Mouse (Mus musculus): ENCODE data around the gene Irs1.

Irs1 gene

DNA sequence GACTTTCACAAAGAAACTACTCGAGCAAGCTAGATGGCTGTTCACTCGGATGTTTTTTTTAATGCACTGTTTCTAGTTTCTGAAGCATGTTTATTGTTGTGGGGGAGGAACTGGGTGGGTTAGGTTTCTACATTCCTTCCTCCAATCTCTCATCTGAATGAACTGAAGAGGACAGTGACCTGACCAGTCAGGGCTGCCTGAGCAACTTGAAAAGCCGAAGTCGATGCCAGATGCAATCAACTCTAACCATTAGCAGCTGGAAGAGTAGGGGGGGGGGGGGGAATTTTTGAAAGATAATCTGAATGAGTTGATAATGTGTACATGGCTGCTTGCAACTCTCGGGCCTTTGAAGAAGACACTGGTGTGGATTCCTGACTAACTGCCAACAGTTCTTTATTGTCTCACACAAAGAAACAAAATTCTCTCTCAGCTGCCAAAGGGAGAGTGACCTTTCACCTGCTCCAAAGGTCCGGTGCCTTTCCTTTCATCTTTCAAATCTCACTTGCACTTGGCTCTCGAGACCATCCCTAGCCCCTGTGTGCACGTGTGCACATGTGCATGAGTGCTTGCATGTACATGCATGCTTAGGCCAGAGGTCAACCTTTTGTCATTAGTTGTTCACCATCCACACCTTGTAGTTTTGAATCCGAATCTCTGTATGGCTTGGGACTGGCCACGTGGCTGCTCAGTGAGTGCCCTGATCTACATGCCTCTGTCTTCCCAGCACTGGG lies 43.8 kb downstream of the Irs1 start:
- no peak for DNase-seq

DNA sequence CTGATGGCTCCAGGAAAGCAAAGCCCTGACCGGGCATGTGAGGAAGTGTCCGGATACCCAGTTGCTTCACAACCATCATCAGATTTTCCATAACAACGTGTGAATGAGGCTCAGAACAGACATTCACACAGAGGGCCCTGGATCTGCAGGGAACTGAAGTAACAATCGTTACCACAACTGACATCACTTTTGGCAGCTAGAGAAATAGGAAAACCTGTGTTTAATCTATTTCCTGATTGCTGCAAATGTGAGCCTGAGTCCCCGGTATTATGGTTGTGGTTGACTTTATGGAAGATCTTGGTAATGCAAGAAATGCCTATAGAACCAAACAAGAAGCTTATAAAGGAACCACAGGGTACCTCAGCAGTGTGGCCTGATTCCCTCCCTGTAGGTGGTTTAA lies 46.2 kb downstream of the Irs1 start:
- no peak for DNase-seq

DNA sequence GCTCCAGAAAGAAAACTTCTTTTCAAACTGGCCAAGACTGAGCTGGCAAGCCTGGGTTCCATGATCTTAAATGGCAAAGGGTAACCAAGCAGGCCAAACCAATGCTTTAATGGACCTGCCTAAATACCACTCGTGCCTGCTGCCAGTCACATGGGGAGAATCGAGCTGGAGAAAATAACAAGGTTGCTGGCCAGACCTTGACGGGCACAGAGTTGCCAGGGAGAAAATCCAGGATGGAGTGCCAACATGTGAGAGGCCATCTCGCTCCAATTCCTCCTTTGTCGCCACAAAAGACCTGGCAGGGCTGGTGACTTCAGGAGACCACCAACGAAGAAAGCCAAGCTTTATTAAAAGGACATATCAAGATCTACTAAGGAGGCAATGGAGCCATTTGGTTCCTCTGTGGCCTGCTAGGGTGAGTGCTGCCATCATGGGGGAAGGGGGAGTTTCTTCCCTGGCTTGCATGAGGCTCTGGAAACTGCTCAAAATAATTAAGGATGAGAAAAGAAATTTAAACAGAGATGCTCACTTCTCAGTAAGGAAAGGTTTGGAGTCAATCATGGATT lies 47.9 kb downstream of the Irs1 start:
- peak; percentile 43 for DNase-seq

DNA sequence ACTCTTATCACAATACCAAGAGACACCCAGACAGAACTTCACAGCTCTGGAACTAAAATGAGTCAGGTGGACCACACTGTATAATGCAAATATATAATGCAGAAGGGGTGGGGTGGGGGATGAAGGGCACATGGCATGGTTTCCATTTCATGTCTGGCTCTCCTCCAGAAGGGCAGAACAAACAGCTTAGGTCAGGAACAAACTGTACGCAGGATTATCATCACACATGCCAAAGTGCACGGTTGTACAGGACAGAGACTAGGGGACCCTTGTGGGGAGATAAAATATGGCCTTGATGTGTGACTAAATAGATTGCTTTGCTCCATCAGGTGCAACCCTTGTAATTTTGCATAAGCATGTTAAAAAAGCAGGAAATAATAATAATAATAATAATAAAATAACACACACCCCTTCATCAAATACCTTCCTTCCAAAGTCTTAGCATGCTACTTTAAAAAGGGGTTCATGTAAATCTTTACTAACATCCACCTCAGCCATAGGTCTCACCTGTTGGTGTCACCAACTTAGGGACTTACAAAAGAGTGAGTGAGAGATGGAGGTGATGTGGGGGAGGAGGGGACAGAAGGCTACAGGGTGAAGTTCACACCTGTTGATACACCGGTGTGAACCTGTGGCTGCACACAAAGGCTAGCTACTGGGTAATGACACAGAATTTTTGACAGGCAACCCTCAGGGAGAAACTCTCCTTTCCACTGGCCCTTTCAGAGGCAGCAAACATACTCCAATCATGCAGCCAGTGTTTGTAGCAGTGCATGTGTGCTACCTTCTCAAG lies 51.6 kb downstream of the Irs1 start:
- DNase-seq = no peak

DNA sequence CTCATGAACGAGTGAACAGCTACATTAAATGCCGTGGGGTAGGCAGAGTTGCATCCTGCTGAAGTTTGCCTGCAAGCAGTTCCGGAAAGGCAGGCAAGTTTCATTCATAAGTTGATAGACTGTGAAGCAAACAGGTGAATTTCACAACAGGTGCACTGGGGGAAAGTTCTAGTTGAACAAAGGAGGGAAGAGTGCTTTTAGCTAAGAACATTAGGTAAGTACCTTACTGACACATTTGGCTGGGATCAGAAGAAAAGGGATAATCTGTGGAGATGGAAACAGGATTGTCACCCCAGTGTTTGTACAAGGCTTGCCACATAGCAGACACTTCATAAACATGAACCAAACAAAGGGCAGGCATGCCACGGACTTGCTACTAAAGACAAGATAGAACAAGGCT lies 53.0 kb downstream of the Irs1 start:
- no peak for DNase-seq

DNA sequence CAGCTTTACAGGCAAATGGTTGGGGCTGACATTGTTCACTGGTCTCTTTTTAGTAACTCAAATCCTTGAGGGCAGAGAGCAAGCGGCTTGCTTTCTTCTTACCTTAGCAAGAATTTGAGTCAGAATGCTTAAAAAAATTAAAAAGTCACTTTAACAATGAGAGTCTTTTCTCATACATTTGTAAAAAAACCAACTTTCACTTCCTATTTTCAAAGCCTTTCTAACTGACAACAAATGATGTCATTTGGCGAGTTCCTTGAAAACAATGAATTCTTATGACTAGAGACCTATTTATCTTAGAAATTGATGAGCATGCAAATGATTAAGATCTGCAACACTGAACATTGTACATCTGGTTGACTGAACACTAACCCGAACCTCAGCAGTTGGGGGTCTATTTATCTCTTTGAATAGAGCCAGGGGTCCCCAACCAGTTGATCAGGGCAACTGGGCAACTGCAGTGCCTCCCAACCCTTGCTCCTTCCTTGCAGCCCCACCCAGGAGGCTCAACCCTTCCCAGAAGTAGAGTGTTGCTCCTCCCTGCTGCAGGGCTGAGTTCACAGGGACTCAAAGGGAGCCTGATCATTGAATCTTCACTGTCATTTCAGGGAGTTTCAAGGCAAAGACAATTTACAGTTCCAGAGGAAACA lies 55.6 kb downstream of the Irs1 start:
- no peak for DNase-seq

DNA sequence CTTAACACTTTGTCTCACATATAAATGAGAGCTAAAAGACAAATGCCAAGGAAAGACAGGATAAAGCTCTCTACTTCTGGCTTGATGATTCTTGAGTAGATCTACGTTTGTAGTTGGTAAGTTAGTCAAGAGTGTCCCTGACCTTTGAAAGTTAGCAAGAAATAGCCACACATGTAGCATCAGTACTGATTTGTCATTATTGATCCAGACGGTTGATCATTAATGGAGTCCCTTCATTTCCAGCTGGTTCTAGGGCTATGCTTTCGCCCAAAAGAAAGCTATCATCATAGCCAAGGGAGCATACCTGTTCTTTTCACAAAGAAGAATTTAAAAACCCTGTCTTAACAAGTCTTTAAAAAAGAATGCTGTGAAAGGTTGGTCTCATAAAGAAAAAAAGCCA lies 56.6 kb downstream of the Irs1 start:
- DNase-seq = no peak

DNA sequence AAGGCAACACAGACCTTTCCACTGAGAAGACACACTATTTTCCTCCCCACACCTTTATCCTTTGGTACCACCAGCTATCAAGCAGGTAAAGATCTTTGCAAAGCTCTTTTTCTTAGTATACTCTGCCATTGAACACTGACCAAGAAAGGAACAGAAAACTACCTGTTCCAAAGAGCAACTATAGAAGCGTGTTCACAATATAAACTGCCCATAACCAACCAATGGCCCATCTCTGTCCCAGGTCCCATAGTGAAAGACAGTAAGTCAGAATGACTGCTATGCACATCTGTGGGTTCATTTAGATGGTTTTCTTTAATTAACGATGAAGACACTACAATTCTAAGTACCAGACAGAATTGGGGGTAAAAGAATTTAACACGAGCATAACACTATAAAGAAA lies 58.4 kb downstream of the Irs1 start, which contains the start of gene Gm9747:
Gm9747 (plus strand) TSS at position 301 of the 400 bp plus-strand sequence.
- no peak for DNase-seq

DNA sequence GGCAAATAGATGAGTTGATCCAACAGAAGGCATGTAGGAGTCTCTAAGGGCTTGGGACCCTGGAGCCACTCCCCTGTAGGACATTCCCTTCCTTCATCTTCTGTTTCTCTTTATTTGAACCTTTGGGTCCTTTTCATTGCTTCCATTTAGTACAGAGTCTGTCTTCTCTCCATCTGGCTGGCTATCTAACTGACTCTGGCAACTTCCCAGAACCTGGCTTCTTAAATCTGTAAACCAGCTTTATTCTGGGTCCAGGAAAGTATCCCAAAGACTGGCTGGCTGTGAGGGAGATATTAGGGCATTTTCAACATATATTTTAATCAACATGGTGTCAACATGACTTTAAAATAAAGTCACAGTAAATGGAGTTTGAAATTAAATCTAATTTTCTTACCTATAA lies 62.4 kb downstream of the Irs1 start:
- DNase-seq = no peak

DNA sequence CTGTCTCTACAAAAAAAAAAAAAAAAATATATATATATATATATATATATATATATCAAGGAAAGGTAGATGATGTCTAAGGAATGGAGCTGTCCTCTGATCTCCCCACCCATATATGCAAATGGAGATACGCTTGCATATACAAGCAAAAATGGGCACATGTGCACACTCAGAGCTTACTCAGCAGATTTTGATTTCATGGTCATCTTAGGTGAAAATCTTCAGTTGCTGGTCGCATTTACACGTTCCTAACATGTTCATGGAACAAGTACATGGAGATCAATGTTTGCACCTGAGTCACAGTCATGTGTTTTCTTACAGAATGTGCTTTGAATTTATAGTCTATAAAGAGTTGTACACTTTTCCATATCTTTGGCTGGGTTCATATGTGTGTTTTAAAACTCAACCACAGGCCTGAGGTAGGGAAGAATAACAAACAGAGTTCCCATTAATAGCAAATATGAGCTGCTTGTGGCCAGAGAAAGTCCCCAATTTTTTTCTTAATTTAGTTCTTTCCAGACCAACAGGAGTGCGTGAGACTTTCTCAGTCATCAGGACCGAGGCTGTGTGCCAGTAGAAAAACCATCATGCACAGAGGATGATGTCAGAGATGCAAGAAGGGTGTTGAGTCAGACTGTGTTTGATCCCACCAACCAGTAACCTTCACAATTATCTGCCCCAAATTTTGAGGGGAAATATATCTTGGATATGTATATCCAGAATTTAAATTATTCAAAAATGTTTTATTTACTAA lies 68.0 kb downstream of the Irs1 start:
- no peak for DNase-seq

DNA sequence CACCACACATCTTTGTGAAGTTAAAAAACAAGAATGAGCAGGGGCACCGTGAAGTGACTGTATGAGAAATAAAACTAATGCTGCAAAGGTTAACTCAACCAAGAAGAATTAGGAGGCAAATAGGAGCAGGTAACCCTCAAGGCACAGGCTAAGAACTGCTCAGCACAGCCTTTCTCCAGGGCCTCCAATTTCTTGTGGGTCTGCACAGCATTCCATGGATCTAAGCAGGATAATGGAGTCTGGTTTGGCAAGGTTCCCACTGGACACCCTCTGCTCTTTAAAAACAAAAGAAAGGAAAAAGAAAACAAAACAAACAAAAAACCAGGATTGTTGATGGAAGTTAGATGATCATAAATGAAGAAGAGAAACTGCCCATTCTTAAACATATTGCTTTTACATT lies 69.8 kb downstream of the Irs1 start:
- DNase-seq = no peak

DNA sequence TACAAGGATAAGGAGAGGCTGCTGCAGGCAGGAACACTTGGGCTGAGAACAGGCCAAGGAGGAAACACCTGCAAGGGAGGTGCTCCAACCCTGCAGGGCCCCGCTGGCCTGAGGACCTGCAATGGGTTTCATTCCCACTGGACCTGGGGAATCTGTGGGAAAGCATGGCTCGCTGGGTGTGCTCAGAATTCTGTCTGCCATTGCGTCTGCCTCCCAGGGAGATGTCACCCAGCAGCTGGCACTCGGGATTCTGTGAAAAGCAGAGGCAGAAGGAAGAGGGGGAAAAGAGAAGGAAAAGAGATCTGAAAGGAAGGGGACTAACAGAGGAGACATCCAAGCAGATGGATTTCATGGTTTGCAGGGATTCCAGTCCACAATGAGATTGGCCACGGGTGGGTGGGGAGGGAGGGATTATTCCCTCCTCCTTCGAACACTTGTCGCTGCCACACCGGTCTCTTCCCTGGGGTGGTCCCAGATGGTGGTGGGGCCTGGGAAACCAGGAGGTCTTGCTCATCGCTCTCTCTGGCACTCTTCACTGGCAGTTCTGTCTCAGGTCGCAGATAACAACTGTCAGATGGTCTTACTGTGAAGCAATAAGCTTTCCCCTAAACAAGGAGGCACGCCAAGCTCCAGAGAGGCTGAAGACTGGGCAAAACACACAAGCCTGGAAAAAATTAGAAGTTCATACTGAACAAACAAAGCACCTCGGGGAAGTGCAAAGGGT lies 70.4 kb downstream of the Irs1 start:
- no peak for DNase-seq

DNA sequence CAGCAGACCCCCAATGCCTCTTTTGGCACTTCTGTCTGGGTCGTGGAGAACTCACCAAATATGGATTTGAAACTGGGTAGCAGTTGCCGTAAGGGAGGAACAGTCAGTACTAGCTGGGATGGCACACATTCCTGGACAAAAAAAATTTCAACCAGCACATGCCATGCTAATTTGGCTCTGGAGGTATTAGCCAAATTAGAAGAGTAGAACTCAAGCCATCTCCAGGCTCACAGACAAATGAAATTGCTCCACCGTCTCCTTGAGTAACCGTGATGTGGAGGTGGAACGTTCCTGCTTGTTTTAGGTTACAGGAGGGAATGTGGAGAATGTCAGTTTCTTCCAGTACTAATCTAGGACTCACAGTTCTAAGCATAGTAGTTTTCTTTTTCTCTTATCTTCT lies 83.7 kb downstream of the Irs1 start:
- DNase-seq = no peak

DNA sequence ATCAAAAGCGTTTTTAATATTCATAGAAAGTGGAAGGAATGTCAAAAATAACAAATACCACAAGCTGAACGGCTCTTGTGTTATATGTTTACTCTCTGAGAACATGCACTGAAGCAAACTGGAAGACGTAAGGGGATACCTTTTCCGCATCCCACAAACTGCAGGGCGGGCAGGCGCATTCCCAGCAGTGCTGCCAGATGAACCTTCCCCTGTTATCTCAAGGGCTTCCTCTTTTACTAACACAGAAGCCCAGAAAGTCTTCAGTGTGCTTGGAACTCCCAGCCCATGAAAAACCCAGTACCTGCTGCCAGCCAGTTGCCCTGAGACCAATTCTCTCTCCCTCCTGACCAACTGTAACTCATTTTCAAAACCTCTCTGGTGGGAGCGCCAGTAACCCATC lies 90.6 kb downstream of the Irs1 start:
- no peak for DNase-seq

DNA sequence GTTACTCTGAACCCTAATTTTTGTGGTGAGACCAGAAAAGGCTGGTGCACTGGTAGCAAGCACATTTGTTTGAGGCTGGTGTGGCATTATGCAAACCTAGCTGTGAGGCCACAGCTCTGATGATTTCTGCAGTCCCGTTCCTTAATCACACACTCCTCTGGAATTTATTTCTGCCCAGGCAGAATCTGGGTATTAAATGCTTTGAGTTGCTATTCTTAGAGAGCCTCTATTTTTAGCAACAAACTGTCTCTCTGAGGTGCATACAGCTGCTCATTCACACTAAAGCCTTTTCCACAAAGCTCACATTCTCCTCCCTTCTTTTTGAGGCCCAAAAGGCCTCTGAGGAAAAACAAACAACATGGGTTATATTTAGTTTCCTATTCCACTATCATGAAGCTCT lies 91.3 kb downstream of the Irs1 start:
- DNase-seq = no peak

DNA sequence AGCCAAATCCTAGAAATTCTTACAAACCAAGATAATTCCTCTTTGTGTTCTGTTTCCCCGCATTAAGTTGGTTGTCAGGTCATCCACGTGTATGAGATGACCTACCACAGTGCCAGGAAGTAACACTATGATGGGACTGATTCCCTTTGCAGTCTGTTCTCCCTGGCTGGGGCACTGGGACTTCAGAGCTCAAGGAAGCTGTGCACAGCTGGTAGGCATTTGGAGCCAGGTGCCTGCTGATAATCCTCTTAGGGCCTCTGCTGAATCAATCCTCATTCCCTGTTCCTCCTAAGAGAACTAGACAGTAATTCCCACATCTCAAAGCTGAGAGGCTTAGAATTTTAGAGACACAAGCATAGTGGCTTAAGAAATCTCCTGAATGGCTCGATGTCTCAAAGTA lies 99.6 kb downstream of the Irs1 start:
- DNase-seq = no peak

DNA sequence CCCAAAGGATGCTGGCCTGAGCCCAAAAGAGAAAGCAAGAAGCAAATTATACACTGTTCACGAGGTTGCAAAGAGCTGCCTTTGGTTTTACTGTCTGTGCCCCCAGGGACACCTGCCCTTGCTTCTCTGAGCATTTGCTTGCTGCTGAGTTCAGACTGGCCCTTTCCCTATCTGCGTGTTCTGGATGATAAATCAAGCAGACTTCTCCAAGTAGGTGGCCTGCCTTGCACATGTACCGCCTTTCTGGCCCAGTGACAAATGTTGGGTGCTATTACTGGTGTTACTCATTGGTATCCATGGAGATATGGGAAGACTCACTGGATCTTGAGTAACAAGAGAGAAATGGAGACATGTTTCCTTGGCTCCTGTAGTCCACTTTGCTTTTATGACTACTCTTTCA lies 101.7 kb downstream of the Irs1 start:
- no peak for DNase-seq

DNA sequence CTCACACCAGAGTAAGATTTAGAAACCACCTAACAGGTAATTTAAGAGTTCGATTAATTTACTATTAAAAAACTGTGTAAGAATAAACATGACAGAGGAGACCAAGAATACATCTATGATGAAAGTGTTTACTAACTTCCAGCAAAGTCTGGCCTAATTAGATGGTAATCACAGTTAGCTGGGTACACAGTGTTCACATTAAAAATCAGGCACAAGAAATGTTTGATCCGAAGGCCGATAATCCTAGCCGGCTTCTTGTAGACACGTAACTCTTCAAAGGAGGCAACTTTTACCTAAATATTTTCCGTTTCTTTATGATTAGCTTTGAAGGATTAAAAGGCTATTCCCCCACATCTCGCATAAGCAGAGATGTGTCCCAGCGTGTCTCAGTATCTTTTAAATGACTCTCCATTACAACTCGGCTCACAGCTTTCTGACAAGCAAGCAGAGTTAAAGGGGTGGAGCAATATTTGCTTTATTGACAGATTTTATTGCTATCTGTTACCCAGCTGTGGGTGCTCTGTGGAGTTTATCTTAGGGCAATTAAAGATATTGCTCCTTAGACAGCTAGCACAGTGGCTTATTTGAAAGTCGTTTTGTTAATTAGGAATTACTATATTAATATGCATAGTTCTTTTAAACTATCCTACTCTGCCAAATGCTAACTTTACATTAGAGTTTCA lies 102.5 kb downstream of the Irs1 start:
- no peak for DNase-seq

DNA sequence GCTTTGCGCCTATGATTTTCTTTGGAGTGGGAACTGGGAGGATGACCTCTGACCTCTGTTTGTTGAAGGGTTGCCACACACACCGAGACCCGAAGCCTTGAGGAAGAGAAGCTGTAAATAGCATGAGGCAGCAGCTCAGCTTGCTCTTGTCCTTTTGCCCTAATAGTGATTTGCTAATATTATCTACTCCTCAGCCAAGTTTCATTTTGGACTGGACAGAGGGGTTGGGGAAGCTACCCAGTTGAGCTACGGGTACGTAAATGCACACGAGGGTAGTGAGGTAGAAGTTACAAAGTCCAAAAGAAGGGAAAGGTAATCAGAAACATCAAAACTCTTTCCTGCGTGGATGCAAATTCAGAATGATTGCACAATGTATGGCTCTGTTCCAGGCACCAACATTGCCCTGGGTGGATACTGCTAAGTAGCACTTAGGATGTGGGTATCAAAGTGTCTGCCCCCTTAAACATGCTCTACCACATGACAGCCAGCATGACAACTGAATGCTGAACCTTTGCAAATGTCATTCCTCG lies 107.2 kb downstream of the Irs1 start:
- no peak for DNase-seq
